Mouse (Mus musculus): Measurements from ENCODE around the gene Sf3a3. TPM values are rescaled to one million over a fixed set of nuclear protein-coding genes. Genes with fewer than 3 reads are reported as not detected.
A peak's percentile ranks its signal among the peaks of the same experiment; 100 is the strongest.

The Sf3a3 gene
- total RNA-seq (2014; fragmentation: Nextera tagmentation) (106 and 126 TPM in 2 replicates), total RNA-seq (2017) (168 and 172 TPM in 2 replicates), polyA plus RNA-seq (2012) (53.7 and 56.7 TPM in 2 replicates)

DNA sequence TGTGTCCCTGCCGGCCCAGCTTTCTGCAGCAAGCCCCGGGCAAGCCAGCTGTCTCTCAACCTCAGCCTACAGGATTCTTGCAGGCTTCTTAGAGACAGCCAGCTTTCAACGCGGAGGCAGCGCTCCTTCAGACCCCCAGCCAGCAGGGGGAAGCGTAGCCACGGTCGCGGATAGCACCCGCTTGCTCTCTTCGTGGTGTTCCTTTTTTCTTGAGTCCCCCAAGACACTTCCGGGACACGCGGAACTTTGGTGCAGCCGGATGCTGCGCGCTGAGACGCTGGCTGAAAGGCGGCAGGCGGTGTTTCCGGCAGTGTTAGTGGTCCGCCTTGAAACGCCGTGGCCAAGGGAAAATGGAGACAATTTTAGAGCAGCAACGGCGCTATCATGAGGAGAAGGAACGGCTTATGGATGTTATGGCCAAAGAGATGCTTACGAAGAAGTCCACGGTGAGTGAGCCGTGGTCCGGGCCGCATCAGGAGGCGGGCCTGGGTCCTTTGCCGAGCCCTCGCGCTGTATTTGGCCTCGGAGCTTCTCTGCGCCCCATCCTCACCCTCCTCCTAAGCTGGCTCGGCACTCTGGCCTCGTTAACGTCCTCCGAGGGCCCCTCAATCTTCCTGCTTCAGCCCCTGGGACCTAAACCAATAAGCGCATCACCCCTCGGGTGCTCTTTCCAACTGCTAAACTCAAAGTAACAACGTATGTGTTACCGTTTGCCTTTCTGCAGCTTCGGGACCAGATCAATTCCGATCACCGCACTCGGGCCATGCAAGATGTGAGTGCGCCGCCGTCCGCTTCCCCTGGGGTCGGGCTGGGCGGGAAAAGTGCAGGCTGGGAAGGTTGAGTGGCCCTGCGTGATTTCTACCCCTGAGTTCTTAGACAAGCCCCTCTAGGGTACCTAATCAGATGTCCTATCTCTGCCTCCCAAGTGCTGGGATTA, at the start of gene Sf3a3:
Gene Sf3a3 (plus strand): TSS at position 232 of the 937 bp plus-strand sequence.
- no peak for TF ChIP-seq GATA2 (IDR thresholded peaks at IDR 0.05; ENCODE audit: borderline replicate concordance, low read depth, low read length)
- peak; percentile 43 for TF ChIP-seq CTCF (IDR thresholded peaks at IDR 0.05; ENCODE audit: low read depth, low read length)
- peak; percentile 90 for DNase-seq (ENCODE audit: low spot score)
- Histone ChIP-seq H3K27me3 (ENCODE audit: insufficient read depth, low read length) (no peaks in the 10 kb centered on the region), H3K4me3 (ENCODE audit: low read depth, low read length) (peak within 1 kb of the TSS; percentile 90), H3K36me3 (replicated peaks) (peaks cover 47% of the 10 kb centered on the region), H3K4me1 (ENCODE audit: insufficient read depth, low read depth, low read length) (peaks cover 49% of the 10 kb centered on the region), H3K9me3 (replicated peaks) (no peaks in the 10 kb centered on the region)
- ATAC-seq (ENCODE audit: extremely low read depth, insufficient number of reproducible peaks, low FRiP score, poor library complexity, severe bottlenecking) = peak; percentile 93

DNA sequence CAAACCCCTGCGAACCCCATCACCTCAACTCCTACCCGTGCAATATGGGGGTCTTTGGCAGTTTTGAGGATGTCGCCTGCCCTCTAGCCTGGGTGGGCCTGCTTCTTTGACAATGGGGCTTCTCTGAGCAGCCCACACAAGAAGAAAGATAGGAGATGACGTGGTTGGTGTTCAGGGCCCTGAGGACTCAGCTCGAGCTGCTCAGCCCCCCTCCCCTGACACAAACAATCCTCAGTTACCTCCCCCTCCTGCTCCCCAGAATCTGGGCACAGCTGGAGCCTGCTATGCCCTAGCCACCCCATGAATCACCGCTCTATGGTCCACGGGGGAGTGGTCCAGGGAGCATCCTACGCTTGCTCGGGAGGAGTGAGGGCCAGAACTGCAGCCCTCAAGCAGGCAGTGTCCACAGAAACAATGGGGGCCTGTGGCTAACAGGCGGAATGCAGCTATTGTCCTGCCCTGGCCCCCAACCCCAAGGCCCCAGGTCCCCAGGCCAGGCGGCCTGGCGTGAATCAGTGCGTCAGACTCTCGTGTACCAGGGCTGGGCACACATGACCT, 47.0 kb upstream of the Sf3a3 start:
- H3K27me3 ChIP-seq (ENCODE audit: insufficient read depth, low read length) = peaks cover 16% of the 10 kb centered on the region; the same call in 1 of the 2 replicates
- H3K4me3 ChIP-seq (ENCODE audit: low read depth, low read length) = no peak overlapping the region
- no peak for TF ChIP-seq GATA2 (IDR thresholded peaks at IDR 0.05; ENCODE audit: borderline replicate concordance, low read depth, low read length)
- no peak for TF ChIP-seq POLR2AphosphoS5 (IDR thresholded peaks at IDR 0.05; ENCODE audit: insufficient replicate concordance, low read depth, low read length)
- TF ChIP-seq GATA1 (IDR thresholded peaks at IDR 0.05; ENCODE audit: borderline replicate concordance, low read length) = no peak
- TF ChIP-seq CTCF (IDR thresholded peaks at IDR 0.05; ENCODE audit: low read depth, low read length) = no peak
- TF ChIP-seq TAL1 (conservative IDR thresholded peaks at IDR 0.05; ENCODE audit: low read depth, low read length) = no peak
- no peak for DNase-seq (ENCODE audit: low spot score)
- no peaks in the 10 kb centered on the region for H3K9me3 ChIP-seq (replicated peaks)
- H3K36me3 ChIP-seq (replicated peaks) = no peaks in the 10 kb centered on the region
- ATAC-seq (ENCODE audit: extremely low read depth, insufficient number of reproducible peaks, low FRiP score, poor library complexity, severe bottlenecking) = no peak
- no peaks in the 10 kb centered on the region for H3K4me1 ChIP-seq (ENCODE audit: insufficient read depth, low read depth, low read length)

DNA sequence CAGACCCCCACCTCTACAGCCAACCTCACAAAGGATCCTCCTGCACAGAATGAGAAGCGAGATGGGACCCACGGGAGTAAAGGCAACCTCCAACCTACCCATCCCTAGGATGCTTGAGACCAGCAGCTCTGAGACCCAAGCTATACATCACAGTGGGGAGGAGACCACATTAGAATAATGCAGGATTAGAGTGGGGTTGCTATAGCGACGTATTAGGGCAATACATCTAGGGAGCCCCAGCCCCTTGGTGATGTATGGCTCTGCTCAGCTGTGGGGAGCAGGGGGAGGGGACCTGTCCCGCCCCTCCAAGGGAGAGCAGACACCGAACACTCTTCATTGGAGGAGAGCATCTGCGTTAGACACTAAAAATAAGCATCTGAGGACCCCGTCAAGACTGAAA, 46.5 kb upstream of the Sf3a3 start:
- TF ChIP-seq POLR2AphosphoS5 (IDR thresholded peaks at IDR 0.05; ENCODE audit: insufficient replicate concordance, low read depth, low read length) = no peak
- no peak for TF ChIP-seq CTCF (IDR thresholded peaks at IDR 0.05; ENCODE audit: low read depth, low read length)
- no peak for TF ChIP-seq TAL1 (conservative IDR thresholded peaks at IDR 0.05; ENCODE audit: low read depth, low read length)
- no peak for TF ChIP-seq GATA1 (IDR thresholded peaks at IDR 0.05; ENCODE audit: borderline replicate concordance, low read length)
- TF ChIP-seq GATA2 (IDR thresholded peaks at IDR 0.05; ENCODE audit: borderline replicate concordance, low read depth, low read length) = no peak
- Histone ChIP-seq H3K27me3 (ENCODE audit: insufficient read depth, low read length) (peaks cover 17% of the 10 kb centered on the region; the same call in 1 of the 2 replicates), H3K4me1 (ENCODE audit: insufficient read depth, low read depth, low read length) (no peaks in the 10 kb centered on the region), H3K36me3 (replicated peaks) (no peaks in the 10 kb centered on the region), H3K9me3 (replicated peaks) (no peaks in the 10 kb centered on the region), H3K4me3 (ENCODE audit: low read depth, low read length) (no peak overlapping the region)
- no peak for ATAC-seq (ENCODE audit: extremely low read depth, insufficient number of reproducible peaks, low FRiP score, poor library complexity, severe bottlenecking)
- no peak for DNase-seq (ENCODE audit: low spot score)

DNA sequence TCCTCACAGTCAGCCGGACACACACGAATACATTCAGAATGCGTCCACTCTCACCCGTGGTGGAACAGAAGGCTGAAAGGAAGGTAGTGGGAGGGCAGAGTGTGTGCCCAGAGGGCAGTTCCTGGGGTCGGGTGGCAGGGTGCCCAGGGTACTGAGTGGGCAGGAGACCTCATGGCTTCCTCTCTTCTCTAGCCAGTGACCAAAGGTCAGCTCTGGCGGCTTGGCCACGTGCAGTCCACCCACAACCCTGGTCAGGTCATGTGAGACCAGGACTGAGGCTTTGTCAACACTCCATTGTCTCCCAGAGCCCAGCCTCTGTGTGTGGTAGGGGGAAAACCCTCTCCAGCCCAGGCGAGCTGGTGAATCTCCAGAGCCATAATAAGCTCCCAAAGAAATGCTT, 44.3 kb upstream of the Sf3a3 start:
- no peaks in the 10 kb centered on the region for H3K4me1 ChIP-seq (ENCODE audit: insufficient read depth, low read depth, low read length)
- no peak overlapping the region for H3K4me3 ChIP-seq (ENCODE audit: low read depth, low read length)
- peaks cover 10% of the 10 kb centered on the region for H3K36me3 ChIP-seq (replicated peaks)
- DNase-seq (ENCODE audit: low spot score) (no peak), ATAC-seq (ENCODE audit: extremely low read depth, insufficient number of reproducible peaks, low FRiP score, poor library complexity, severe bottlenecking) (no peak)
- no peaks in the 10 kb centered on the region for H3K9me3 ChIP-seq (replicated peaks)
- TF ChIP-seq GATA1 (IDR thresholded peaks at IDR 0.05; ENCODE audit: borderline replicate concordance, low read length) (no peak), CTCF (IDR thresholded peaks at IDR 0.05; ENCODE audit: low read depth, low read length) (no peak)
- H3K27me3 ChIP-seq (ENCODE audit: insufficient read depth, low read length) = peaks cover 14% of the 10 kb centered on the region; the same call in 1 of the 2 replicates

DNA sequence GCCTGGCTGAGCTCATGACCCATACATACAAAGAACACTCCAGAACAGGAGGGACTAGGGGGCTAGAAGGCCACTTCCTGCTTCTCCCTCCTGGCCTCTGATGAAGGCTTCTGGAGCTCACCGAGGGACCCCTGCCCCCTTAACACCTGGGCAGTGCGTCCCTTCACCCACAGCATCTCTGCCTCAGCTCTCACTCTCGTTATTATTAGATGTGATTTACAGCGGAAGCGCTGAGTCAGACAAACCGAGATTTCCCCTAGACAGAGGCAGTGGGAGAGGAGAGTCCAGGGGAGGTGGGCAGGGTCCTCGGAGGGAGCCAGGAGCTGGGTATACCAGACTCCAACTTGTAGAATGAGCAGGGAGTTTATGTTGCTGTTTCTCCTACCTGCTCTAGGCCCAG, 43.0 kb upstream of the Sf3a3 start:
- no peak for ATAC-seq (ENCODE audit: extremely low read depth, insufficient number of reproducible peaks, low FRiP score, poor library complexity, severe bottlenecking)
- H3K27me3 ChIP-seq (ENCODE audit: insufficient read depth, low read length) = peaks cover 12% of the 10 kb centered on the region; the same call in 1 of the 2 replicates
- H3K4me1 ChIP-seq (ENCODE audit: insufficient read depth, low read depth, low read length) = 0 out of 2 replicates have a peak, but pooled peaks cover 2% of the 10 kb centered on the region
- no peak for TF ChIP-seq CTCF (IDR thresholded peaks at IDR 0.05; ENCODE audit: low read depth, low read length)
- no peak for DNase-seq (ENCODE audit: low spot score)
- H3K36me3 ChIP-seq (replicated peaks) = peaks cover 22% of the 10 kb centered on the region
- H3K4me3 ChIP-seq (ENCODE audit: low read depth, low read length) = no peak overlapping the region
- H3K9me3 ChIP-seq (replicated peaks) = no peaks in the 10 kb centered on the region

DNA sequence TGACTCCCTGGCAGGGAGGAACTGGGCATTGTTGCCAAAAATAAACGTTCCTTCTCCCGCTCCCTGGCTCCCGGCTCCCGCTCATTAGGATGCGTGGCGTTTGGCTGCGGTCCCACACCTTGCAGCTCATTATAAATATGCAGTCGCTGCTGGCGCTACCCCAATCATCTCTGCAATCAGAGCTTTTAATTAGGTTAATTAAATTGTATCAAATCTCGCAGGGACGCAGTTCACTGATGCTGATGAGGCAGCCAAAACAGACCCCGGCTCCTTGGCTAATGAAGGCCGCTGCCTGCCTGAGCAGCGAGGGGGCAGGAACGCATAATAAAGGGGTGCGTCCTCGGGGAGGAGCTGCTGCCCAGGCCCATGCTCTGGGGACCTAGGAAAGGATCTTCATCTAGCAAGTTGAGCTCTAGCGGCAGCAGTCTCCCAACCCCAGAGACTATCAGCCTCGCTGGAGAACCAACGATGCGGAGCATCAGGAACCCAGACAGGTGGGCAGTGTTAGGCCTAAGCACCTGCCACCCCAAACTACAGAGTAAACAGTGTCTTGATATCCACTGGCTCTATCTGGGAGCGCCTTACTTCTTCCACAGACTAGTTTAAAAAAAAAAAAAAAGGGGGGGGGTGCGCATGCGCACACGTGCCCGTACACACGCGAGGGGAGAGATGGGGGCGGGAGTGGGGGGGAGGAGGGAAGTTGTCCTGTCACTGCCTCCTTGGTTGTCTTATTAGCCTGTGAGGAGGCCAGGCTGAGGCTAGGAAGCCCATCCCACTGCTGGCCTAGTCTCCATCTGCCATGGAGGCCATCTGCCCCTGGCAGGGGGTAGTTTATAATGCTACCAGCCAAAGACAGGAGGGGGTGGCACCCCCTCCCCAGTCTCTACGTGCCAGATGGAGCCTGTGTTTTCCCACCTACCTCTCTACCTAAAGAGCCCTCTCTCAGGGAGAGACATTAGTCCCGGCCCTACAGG, 41.9 kb upstream of the Sf3a3 start:
- Histone ChIP-seq H3K9me3 (replicated peaks) (no peaks in the 10 kb centered on the region), H3K4me1 (ENCODE audit: insufficient read depth, low read depth, low read length) (0 out of 2 replicates have a peak, but pooled peaks cover 2% of the 10 kb centered on the region), H3K36me3 (replicated peaks) (peaks cover 32% of the 10 kb centered on the region), H3K4me3 (ENCODE audit: low read depth, low read length) (no peak overlapping the region), H3K27me3 (ENCODE audit: insufficient read depth, low read length) (peaks cover 12% of the 10 kb centered on the region; the same call in 1 of the 2 replicates)
- TF ChIP-seq CTCF (IDR thresholded peaks at IDR 0.05; ENCODE audit: low read depth, low read length) (no peak), TAL1 (conservative IDR thresholded peaks at IDR 0.05; ENCODE audit: low read depth, low read length) (no peak), GATA2 (IDR thresholded peaks at IDR 0.05; ENCODE audit: borderline replicate concordance, low read depth, low read length) (no peak)
- no peak for DNase-seq (ENCODE audit: low spot score)
- ATAC-seq (ENCODE audit: extremely low read depth, insufficient number of reproducible peaks, low FRiP score, poor library complexity, severe bottlenecking) = no peak
